Mouse (Mus musculus) B cell, adult 67 days (primary cell): Measurements from ENCODE around the gene Riok1. TPM values are rescaled to one million over a fixed set of nuclear protein-coding genes. Genes with fewer than 3 reads are reported as not detected.

Experiments used
- total RNA-seq, 2 experiments: library from RNA; stranded (reverse); gene quantifications; 4 replicates each; pipeline ENCODE4 v1.2.4; 2023

Riok1 gene
- 100 to 1,000 TPM; 108 to 122 TPM for total RNA-seq

GRCm38 (mm10) chr13:38036343-38037043 is at the start of gene Riok1:
TSS of gene Riok1 (plus strand) at chr13:38036995.

DNA sequence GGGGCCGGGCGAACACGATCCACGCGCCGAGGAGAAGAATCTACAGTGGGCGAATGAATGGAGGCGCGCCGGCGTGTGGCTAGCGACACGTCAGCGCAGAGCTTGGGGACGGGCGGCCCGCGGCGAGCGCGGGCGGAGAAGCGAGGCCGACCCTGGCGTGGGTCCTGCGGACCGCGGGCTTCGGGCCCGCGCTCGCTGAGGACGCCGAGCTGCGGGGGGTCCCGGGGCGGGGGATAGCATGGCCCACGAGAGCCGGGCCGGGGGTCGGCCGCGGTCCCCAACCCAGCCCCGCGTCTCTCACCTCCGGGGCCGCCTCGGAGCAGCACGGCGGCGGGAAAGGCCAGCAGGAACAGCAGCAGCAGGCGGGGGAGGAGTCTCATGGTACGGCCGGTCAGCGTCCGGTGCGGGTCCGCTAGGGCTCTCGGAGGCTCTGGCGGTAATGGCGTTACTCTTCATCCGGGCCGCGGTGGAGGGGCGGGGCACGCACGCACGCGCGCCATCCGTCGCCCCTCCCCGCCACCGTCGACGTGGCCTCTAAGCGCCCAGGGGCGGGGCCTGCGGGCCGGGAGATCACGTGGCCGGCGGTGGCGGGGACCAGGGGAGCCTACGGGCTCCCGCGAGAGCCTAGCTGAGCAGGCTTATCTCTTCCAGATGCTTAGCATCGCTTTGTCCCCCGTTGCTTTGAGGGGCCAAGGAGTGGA is 42.9 kb upstream of the Riok1 start, which contains the start of gene Ssr1:
Ssr1 (minus strand) TSS at position 514 of the 701 bp plus-strand sequence.

GRCm38 (mm10) chr13:38037044-38037687 is 371 bp downstream of the Riok1 start, which contains the start of gene Cage1:
TSS of gene Cage1 (minus strand) at chr13:38037069.

Other genes with a start within 250 kb of the Riok1 start
- gene Ssr1, start 42.8 kb upstream of the Riok1 start, total RNA-seq = 10 to 100 TPM; 58.0 to 66.8 TPM
- 1 to 10 TPM; 1.8 to 3.2 TPM for gene Cage1, start 74 bp downstream of the Riok1 start, total RNA-seq
- not detected for gene Dsp, start 114.3 kb downstream of the Riok1 start, total RNA-seq
- 10 to 100 TPM; 56.8 to 58.7 TPM for gene Snrnp48, start 167.9 kb downstream of the Riok1 start, total RNA-seq